Mouse (Mus musculus) lung, adult 2 months (tissue): ENCODE results near the gene Cmtm6.

Experiments used
- CTCF ChIP-seq: fragments of 200-500 bp; IDR thresholded peaks from 2 replicates; pipeline ENCODE4 v1.5.1; 2011; ENCODE audit warnings: mild to moderate bottlenecking, low read length, control low read depth; ENCODE audit not compliant: insufficient read depth
- POLR2A ChIP-seq: fragments of 200-500 bp; IDR thresholded peaks from 2 replicates; pipeline ENCODE4 v1.6.1; 2011; ENCODE audit warnings: low read depth, mild to moderate bottlenecking, control low read depth, low read length, borderline replicate concordance; ENCODE audit errors: extremely low read depth

DNA sequence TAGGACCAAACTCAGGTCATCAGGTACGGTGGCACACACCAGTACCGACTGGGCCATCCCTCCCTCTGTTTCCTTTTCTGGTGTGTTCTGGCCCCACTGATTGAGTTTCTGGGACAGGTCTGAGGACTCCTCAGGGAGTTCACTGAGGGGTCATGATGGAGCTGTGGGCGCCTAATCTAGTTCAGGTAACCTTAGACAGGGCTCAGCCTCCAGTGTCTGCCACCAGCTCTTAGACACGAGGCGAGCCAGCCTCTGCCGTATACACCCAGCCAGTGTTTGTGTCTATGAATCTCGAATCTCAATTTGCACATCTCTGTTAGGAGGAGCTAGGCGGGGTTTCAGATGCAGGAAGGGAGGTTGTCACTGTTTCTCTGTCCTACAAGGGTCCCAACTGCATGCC is 59.1 kb downstream of the Cmtm6 start:
- TF ChIP-seq CTCF, result no peak
- TF ChIP-seq POLR2A, result no peak
